Mouse (Mus musculus) liver, embryonic 14.5 days (tissue): ENCODE measurements around the gene Pou3f1.

Experiments used
- CTCF ChIP-seq: IDR thresholded peaks from 2 replicates; pipeline ENCODE4 v1.5.1; 2016; ENCODE audit warnings: antibody characterized with exemption, low read depth, control low read depth
- EP300 ChIP-seq: IDR thresholded peaks from 2 replicates; pipeline ENCODE4 v1.6.1; 2016; ENCODE audit warnings: antibody characterized with exemption, low read depth

DNA sequence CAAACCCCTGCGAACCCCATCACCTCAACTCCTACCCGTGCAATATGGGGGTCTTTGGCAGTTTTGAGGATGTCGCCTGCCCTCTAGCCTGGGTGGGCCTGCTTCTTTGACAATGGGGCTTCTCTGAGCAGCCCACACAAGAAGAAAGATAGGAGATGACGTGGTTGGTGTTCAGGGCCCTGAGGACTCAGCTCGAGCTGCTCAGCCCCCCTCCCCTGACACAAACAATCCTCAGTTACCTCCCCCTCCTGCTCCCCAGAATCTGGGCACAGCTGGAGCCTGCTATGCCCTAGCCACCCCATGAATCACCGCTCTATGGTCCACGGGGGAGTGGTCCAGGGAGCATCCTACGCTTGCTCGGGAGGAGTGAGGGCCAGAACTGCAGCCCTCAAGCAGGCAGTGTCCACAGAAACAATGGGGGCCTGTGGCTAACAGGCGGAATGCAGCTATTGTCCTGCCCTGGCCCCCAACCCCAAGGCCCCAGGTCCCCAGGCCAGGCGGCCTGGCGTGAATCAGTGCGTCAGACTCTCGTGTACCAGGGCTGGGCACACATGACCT, 10.9 kb downstream of the Pou3f1 start:
- TF ChIP-seq CTCF (no peak), EP300 (no peak)
